19 mouse cellular contexts compared by ENCODE assay signal in the genomic region with DNA sequence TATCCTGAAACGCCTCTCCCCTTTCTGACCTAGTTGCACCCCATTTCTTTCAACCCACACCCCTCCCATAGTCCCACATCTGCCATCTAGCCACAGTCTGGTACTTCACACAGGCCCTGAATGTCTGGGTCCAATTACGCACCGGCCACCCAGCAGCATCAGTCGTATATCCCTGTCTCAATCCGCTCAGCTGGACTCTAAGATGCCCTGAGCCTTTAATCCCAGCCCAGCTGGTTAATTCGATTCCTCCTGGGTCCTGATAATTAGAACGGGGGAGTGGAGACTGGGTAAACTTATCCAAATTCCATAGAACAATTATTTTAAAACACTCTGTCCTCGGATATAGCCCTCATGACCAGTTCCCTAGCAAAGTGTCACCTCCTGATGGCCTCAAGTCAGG. TPM values are rescaled to one million over a fixed set of nuclear protein-coding genes. Genes with fewer than 3 reads are reported as not detected.
"Had no signal": no experiment of that assay in that cellular context is flagged by ENCODE, and none has a peak within 500 bp of the region (broad histone marks: within the 10 kb centered on the region; RNA-seq: fewer than 3 reads in every experiment).

No protein-coding gene starts in this region.

- H3K36me3 ChIP-seq: limb, embryonic 15.5 days had no signal

- ATAC-seq: hindbrain, embryonic 16.5 days; inflammation-experienced regulatory T-cells, adult 6 months; intestine, postnatal 0 days; lung, postnatal 0 days had no signal

- H3K4me2 ChIP-seq: limb, embryonic 15.5 days; neural tube, embryonic 12.5 days had no signal

- H3K9ac ChIP-seq: limb, embryonic 15.5 days; neural tube, embryonic 12.5 days had no signal

- H3K4me3 ChIP-seq: limb, embryonic 15.5 days; neural tube, embryonic 12.5 days had no signal

- H3K9me3 ChIP-seq: limb, embryonic 15.5 days; neural tube, embryonic 12.5 days had no signal

- H3K27ac ChIP-seq: kidney, postnatal 0 days; limb, embryonic 15.5 days; neural tube, embryonic 12.5 days had no signal

- DNase-seq: layer of hippocampus, adult 9-11 months; left cerebral cortex, postnatal 4 days; lung, adult 2 months; lung, postnatal 36 days; midbrain, embryonic 14.5 days; thymus, adult 2 months; thymus, postnatal 25 days had no signal

RNA-seq across cellular contexts. Expression of gene Pklr, which starts 9.6 kb away (rescaled TPM):
- total RNA-seq: left cerebral cortex, postnatal 10 days; monocyte, adult 5-6 weeks; neutrophil, adult 5-6 weeks had no signal
- polyA plus RNA-seq: inflammation-experienced regulatory T-cells, adult 6 months; testis, adult 2 months; urinary bladder, adult 2 months had no signal

RNA-seq across cellular contexts. Expression of gene Hcn3, which starts 14.4 kb away (rescaled TPM):
- total RNA-seq: monocyte, adult 5-6 weeks had no signal
